Mouse (Mus musculus) hindbrain, postnatal 0 days (tissue): Measurements from ENCODE around the gene C2cd4a. TPM values are rescaled to one million over a fixed set of nuclear protein-coding genes. Genes with fewer than 3 reads are reported as not detected.

Source experiments
- ATAC-seq: fragments of 200-750 bp; cut with Nextera tagmentation; 2 replicates; pipeline ENCODE4 v1.8.0; 2017; ENCODE audit warnings: mild to moderate bottlenecking, moderate TSS enrichment, moderate library complexity
- DNase-seq: peaks from one replicate; pipeline ENCODE4 v3.0.0-alpha.2; 2015; ENCODE audit warnings: low spot score
- H3K27ac ChIP-seq: fragments of 300-500 bp; sonication (generic); 2 replicates; pipeline ENCODE4 v1.5.1; 2014; ENCODE audit warnings: mild to moderate bottlenecking
- H3K27me3 ChIP-seq: fragments of 300-500 bp; sonication (generic); 2 replicates; pipeline ENCODE4 v1.6.1; 2014; ENCODE audit warnings: low read length, mixed read lengths; ENCODE audit not compliant: insufficient read depth
- H3K36me3 ChIP-seq: fragments of 300-500 bp; sonication (generic); 2 replicates; pipeline ENCODE4 v1.6.1; 2014; ENCODE audit warnings: low read length, mixed read lengths; ENCODE audit not compliant: insufficient read depth
- H3K4me1 ChIP-seq: fragments of 300-500 bp; sonication (generic); 2 replicates; pipeline ENCODE4 v1.6.1; 2014; ENCODE audit warnings: antibody characterized with exemption, low read length, mixed read lengths; ENCODE audit not compliant: insufficient read depth
- H3K4me2 ChIP-seq: fragments of 300-500 bp; sonication (generic); 2 replicates; pipeline ENCODE4 v1.6.1; 2014; ENCODE audit warnings: low read depth, mild to moderate bottlenecking, low read length, moderate library complexity, mixed read lengths
- H3K4me3 ChIP-seq: fragments of 300-500 bp; sonication (generic); 2 replicates; pipeline ENCODE4 v1.5.1; 2014; ENCODE audit warnings: low read length
- H3K9ac ChIP-seq: fragments of 300-500 bp; sonication (generic); replicated peaks from 2 replicates; pipeline ENCODE4 v1.6.1; 2014; ENCODE audit warnings: mild to moderate bottlenecking, low read length, moderate library complexity, mixed read lengths
- H3K9me3 ChIP-seq: fragments of 300-500 bp; sonication (generic); 2 replicates; pipeline ENCODE4 v1.6.1; 2016; ENCODE audit warnings: low read length, mixed read lengths
- CTCF ChIP-seq: IDR thresholded peaks from 2 replicates; pipeline ENCODE4 v1.5.1; 2016; ENCODE audit warnings: antibody characterized with exemption, control low read depth, low read depth
- WGBS: fragments of 180-500 bp; shearing (Covaris S2); extraction: QIAGEN DNeasy Blood & Tissue Kit; methylation state at CpG from one replicate; pipeline ENCODE4 v1.1.7; 2014; 5-methylcytosine and 5-hydroxymethylcytosine counted together
- polyA plus RNA-seq: library from polyadenylated mRNA; unstranded; fragments of >200 nt; fragmentation: Nextera tagmentation; extraction: Ambion mirVana; gene quantifications from 2 replicates; pipeline ENCODE4 v1.2.1, GENCODE M21; 2015
- total RNA-seq: library from RNA; depleted of rRNA; stranded (reverse); fragments of >200 nt; gene quantifications from 2 replicates; pipeline ENCODE4 v1.2.3, GENCODE M21; 2014; rRNA removed

Gene C2cd4a
- total and polyA plus RNA-seq, 2 experiments from 2014 or later = 0.59 to 4.4 TPM

- TF ChIP-seq CTCF = no peak
- Histone ChIP-seq H3K27me3 (no peaks in the 10 kb centered on the region), H3K4me1 (peaks cover 11% of the 10 kb centered on the region; the same call in 1 of the 2 replicates), H3K9me3 (no peaks in the 10 kb centered on the region), H3K4me3 (no peak overlapping the region), H3K27ac (no peak overlapping the region), H3K36me3 (no peaks in the 10 kb centered on the region), H3K9ac (no peak overlapping the region), H3K4me2 (no peak overlapping the region)
- WGBS = 87% methylated on average over 6 of the region's 6 CpGs
- no peak for DNase-seq
- ATAC-seq = no peak
These were observed 38.6 kb downstream of the C2cd4a start for GRCm38 (mm10) chr9:67793501-67793900.

- Histone ChIP-seq H3K27ac (no peak overlapping the region), H3K27me3 (no peaks in the 10 kb centered on the region), H3K4me3 (no peak overlapping the region), H3K4me2 (no peak overlapping the region), H3K9me3 (no peaks in the 10 kb centered on the region), H3K36me3 (no peaks in the 10 kb centered on the region), H3K9ac (no peak overlapping the region), H3K4me1 (peaks cover 11% of the 10 kb centered on the region; the same call in 1 of the 2 replicates)
- DNase-seq (no peak), ATAC-seq (no peak)
- TF ChIP-seq CTCF = no peak
- 78% methylated on average over 5 of the region's 5 CpGs for WGBS
These were observed 39.7 kb downstream of the C2cd4a start for GRCm38 (mm10) chr9:67792405-67792804.

GRCm38 (mm10) chr9:67787671-67788070 lies 44.5 kb downstream of the C2cd4a start:
- Histone ChIP-seq H3K9ac (no peak overlapping the region), H3K36me3 (no peaks in the 10 kb centered on the region), H3K4me3 (no peak overlapping the region), H3K4me2 (no peak overlapping the region), H3K4me1 (no peaks in the 10 kb centered on the region), H3K9me3 (no peaks in the 10 kb centered on the region), H3K27ac (no peak overlapping the region), H3K27me3 (no peaks in the 10 kb centered on the region)
- ATAC-seq (no peak), DNase-seq (no peak)
- TF ChIP-seq CTCF = no peak
- WGBS = 68% methylated on average over 6 of the region's 6 CpGs

DNA sequence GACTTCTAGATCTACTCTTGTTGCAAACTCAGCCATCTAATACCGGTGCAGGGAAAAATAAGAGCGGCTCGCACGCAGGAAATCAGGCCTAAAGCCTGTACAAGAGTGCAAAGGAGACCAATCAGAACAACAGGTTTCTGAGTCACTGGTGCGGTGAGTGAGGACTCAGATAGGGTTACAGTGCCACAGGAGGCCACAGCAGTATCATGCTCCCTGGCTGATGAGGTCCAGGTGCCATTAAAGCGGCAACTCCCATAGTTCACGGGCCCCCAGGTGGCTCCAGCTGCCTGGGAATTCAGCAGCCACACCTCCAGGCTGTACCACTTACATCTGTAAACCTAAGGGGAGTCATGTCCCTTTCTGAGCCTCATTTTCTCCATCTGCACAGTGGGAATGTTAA lies 45.8 kb downstream of the C2cd4a start:
- no peak for ATAC-seq
- Histone ChIP-seq H3K4me2 (no peak overlapping the region), H3K36me3 (no peaks in the 10 kb centered on the region), H3K9ac (no peak overlapping the region), H3K27ac (no peak overlapping the region), H3K27me3 (no peaks in the 10 kb centered on the region), H3K9me3 (no peaks in the 10 kb centered on the region), H3K4me3 (no peak overlapping the region), H3K4me1 (no peaks in the 10 kb centered on the region)
- no peak for TF ChIP-seq CTCF
- 89% methylated on average over 7 of the region's 7 CpGs for WGBS
- no peak for DNase-seq

- no peak overlapping the region for H3K4me2 ChIP-seq
- H3K4me1 ChIP-seq = no peaks in the 10 kb centered on the region
- H3K36me3 ChIP-seq = no peaks in the 10 kb centered on the region
- no peak overlapping the region for H3K4me3 ChIP-seq
- no peak for DNase-seq
- no peaks in the 10 kb centered on the region for H3K27me3 ChIP-seq
- no peaks in the 10 kb centered on the region for H3K9me3 ChIP-seq
- no peak overlapping the region for H3K9ac ChIP-seq
- TF ChIP-seq CTCF = peak; percentile 53
- no peak for ATAC-seq
- no peak overlapping the region for H3K27ac ChIP-seq
These were observed 48.2 kb downstream of the C2cd4a start for GRCm38 (mm10) chr9:67783925-67784324.

- H3K4me2 ChIP-seq = no peak overlapping the region
- ATAC-seq (no peak), DNase-seq (no peak)
- no peak overlapping the region for H3K9ac ChIP-seq
- no peak for TF ChIP-seq CTCF
- no peaks in the 10 kb centered on the region for H3K9me3 ChIP-seq
- H3K36me3 ChIP-seq = no peaks in the 10 kb centered on the region
- no peak overlapping the region for H3K4me3 ChIP-seq
- no peak overlapping the region for H3K27ac ChIP-seq
- WGBS = 91% methylated on average over 3 of the region's 3 CpGs
- H3K27me3 ChIP-seq = no peaks in the 10 kb centered on the region
- H3K4me1 ChIP-seq = 0 out of 2 replicates have a peak, but pooled peaks cover 3% of the 10 kb centered on the region
These were observed 48.7 kb downstream of the C2cd4a start for GRCm38 (mm10) chr9:67783464-67783863.

DNA sequence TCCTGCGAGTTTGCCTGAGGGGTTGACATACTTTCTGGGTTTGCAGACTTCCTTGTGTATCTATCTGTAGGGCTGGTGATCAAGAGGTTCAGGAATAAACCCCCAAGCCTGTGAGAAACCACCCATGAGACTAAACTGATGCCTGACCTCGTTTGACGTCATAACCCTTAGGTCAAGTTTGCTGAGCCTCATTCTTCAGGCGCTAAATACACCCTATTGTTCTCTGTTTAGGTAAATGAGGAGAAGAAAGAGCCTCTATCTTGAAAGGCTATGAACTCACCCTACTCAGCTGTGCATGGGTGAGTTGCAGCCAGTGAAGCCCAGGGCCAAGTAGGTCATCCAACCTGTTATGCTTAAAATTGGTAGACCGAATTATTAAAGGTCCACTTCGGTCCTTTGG lies 49.3 kb downstream of the C2cd4a start:
- H3K4me2 ChIP-seq = no peak overlapping the region
- no peak for ATAC-seq
- TF ChIP-seq CTCF = no peak
- H3K27me3 ChIP-seq = no peaks in the 10 kb centered on the region
- no peak overlapping the region for H3K9ac ChIP-seq
- WGBS = 76% methylated on average over 6 of the region's 6 CpGs
- H3K4me3 ChIP-seq = no peak overlapping the region
- no peak for DNase-seq
- no peak overlapping the region for H3K27ac ChIP-seq
- 0 out of 2 replicates have a peak, but pooled peaks cover 3% of the 10 kb centered on the region for H3K4me1 ChIP-seq
- no peaks in the 10 kb centered on the region for H3K9me3 ChIP-seq
- no peaks in the 10 kb centered on the region for H3K36me3 ChIP-seq

Other genes with a start within 250 kb of the C2cd4a start
- gene C2cd4b, start 72.9 kb downstream of the C2cd4a start, total RNA-seq = 2.1 and 2.5 TPM in 2 replicates
- gene C2cd4b, start 72.9 kb downstream of the C2cd4a start, polyA plus RNA-seq = 3.2 and 4.0 TPM in 2 replicates
- gene Vps13c, start 8.1 kb upstream of the C2cd4a start, total RNA-seq = 23.1 and 25.8 TPM in 2 replicates
- 7.5 TPM in 2 replicates for gene Vps13c, start 8.1 kb upstream of the C2cd4a start, polyA plus RNA-seq